Mouse (Mus musculus) layer of hippocampus, adult 9-11 months (tissue): ENCODE data around the gene Smim12.

Experiments used
- DNase-seq: peaks from one replicate; pipeline ENCODE4 v3.0.0; 2022

Smim12 gene

DNA sequence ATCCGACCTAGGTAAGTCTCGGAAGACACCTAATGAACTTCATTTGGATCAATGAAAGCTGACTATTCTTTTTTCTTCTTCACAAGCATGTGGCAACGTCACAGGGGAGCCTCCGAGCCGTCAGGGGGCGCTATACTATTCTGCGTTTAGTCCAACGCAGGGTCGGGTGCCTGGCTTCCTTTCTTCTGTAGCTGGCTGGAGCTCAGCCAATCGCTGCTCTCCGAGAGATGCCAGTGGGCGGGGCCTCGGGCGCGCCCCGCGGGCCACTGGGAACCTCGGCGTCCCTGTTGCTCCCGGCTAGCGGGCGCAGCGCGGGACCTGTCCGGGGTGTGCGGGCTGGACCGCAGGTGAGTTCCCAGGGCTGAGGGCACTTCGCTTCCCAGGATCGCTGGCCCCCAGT is at the start of gene Smim12:
Gene Smim12, plus strand, starts transcription at position 233 of the 400 bp plus-strand sequence.
- DNase-seq: peak; percentile 98

DNA sequence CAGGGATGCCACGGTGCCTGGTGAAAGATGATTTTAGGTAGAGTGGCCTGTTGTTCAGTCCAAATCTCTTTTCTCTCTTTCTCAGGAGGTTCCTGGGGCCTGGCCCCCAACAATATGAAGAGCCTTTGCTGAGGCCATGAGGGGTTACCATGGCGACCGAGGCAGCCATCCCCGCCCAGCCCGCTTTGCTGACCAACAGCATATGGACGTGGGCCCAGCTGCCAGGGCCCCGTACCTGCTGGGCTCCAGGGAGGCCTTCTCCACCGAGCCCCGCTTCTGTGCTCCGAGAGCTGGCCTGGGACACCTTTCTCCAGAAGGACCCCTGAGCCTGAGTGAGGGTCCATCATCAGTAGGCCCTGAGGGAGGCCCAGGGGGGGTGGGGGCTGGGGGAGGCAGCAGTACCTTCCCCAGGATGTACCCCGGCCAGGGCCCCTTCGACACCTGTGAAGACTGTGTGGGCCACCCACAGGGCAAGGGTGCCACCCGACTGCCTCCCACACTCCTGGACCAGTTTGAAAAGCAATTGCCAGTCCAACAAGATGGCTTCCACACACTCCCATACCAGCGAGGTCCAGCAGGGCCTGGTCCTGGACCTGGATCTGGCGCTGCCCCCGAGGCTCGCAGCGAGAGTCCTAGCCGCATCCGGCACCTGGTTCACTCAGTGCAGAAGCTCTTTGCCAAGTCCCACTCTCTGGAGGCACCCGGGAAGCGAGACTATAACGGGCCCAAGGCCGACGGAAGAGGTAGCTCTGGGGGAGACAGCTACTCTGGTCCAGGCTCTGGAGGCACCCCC is 48.9 kb upstream of the Smim12 start:
- DNase-seq: no peak

DNA sequence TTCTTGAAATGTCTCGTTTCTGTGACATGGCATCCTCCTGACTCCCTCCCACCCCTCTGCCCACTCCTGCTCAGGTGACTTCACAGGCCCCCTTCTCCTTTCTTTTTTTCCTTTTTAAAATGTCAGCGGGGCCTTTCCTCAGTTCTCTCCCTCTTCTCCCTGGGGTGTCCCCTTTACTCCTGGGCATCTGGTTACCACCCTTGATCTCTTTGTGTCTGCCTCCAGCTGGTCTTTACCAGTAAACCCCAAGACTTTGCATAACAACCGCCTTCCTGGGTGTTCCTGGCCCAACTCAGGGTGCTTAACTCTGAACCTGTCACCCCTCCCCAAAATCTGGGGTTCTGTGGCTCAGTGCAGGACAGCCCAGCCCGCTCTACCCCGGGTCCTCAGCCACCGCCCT is 45.0 kb upstream of the Smim12 start:
- DNase-seq: no peak

DNA sequence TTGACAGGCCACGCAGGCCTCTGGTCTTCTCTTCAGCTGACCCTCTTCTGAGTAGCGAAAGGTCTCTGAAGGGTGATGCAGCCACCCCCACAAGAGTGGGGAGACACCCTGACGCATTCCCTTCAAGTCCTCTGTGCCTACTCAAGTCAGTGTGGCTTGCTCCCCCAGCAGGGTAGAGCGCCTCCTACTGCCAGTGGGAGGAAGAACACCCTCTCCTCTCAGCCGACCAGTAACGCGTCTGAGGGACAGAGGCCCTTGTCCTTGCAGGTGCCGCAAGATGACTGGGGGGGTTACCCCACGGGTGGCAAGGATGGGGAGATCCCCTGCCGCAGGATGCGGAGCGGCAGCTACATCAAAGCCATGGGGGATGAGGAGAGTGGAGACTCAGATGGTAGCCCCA is 44.2 kb upstream of the Smim12 start:
- no peak for DNase-seq

DNA sequence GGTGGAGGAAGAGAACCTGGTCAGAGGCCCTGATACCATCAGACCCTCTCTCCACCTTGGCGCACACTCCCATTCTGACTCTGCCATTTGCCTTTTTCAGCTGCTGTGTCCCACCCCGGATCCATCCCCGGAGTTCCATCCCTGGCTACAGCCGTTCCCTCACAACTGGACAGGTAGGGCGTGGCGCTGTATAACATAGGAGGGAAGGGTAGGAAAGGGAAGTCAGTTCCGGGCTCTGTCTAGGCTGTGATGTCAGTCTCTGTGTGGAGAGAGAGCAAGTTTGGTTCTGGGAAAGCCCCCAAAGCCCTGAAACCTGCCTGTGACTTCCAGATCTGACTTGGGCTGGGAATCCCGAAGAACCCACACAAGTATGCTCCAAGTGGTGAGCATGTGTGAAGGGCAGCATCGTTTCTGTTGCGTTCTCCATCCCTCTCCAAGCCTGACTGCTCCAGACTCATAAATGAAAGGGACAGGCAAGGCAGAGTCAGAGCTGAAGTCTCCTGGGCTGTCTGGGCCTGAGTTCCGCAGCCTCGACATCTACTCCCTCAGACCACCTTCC is 43.3 kb upstream of the Smim12 start:
- DNase-seq: no peak

DNA sequence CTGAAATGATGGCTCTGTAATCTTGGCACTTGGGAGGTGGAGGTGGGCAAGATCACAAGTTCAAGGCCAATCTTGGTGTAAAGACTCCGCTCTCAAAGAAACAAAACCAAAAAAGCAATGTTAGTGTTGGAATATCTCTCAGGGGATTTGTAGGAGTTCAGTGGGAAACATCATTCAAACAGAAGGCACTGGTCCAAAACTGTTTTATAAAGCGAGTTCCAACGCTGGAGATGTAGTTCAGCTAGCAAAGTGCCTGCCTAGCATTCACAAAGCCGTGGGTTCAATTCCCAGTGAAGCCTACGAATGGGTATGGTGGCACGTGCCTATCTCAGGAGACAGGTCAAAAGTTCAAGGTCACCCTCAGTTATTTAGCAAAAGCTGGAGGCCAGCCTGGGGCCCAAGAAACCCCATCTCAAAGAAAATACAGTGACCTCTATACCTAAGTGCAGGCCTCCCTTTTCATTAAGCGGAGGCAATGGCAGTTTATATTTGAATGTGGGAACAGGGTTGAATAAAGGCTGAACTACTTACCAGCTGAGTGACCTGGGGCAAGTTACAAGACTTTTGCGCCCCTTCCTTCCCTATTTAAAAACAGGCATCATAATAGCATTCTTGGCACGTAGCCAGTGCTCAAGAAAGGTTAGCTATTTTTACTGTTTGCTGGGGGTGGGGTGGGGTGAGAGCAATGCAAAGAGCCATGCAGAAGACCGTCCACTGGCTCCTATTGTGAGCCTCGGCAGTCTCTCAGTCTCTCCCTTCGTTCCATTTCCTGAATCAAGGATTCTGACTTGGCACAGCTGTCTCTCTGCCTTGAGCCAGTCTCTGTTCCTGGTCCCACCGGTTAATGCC is 42.6 kb upstream of the Smim12 start:
- no peak for DNase-seq

DNA sequence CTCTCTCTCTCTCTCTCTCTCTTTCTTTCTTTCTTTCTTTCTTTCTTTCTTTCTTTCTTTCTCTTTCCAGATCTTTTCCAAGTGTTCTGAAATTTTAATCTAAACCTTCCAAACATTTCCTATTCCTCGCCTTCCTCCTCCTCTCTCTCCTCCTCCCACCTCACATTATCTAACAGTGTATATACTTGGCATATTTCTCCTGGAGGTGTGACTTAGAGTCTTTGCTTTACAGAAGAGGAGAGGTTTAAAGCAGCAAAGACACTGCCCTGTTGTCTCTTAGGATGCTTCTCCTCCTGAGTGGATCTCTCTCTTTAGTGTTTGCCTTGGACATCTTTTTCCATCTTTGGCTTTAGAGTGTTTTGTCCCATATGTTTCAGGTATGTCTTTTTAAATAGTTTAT is 40.5 kb upstream of the Smim12 start:
- no peak for DNase-seq

DNA sequence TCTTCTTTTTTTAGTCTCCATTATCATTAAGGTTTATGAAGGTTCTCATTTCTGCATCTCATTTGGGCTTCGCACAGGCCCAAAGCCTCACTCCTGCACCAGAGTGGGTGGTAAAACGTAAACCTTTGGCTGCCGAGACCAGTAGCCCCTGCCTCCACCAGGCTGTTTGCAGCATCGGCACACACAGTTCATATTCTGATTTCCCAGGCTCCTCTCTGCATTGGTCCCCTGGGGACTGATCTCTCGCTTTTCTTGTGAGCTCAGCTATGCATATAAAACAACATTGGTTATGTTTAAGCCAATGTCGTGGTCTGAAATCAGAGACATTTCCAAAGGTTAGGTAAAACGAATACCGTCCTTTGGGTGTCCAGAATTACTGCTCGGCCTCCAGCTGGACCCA is 32.3 kb upstream of the Smim12 start:
- no peak for DNase-seq

DNA sequence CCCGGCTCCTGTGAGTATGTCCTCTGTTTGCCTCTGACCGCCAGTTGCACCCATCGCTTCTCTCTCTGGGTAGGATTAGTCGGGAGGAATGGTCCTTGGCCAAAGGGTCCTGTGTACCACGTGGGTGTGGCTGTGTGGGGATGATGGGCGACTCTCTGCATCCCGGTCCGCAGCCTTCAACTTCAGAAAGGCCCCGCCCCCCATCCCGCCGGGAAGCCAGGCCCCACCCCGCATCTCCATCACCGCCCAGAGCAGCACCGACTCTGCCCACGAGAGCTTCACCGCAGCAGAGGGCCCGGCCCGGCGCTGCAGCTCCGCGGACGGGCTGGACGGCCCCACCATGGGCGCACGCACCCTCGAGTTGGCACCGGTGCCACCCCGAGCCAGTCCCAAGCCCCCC is 29.1 kb upstream of the Smim12 start:
- DNase-seq: no peak

DNA sequence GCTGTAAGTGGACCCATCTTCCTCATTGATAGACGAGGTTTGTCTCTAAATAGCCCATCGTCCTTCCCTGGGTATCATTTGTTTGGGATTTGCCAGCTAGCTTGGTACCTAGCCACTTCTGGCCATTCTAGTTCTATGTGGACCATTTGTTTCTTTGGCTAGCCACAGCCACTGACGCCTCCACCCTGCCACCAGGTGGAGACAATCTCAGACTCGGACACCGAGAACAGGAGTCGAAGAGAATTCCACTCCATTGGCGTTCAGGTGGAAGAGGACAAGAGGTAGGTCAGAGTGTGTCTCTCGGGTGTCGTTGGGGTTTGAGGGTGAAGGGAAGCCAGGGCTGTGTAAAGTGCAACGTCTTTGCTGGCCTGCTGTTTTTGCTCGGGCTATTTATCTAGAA is 28.5 kb upstream of the Smim12 start:
- DNase-seq: no peak

DNA sequence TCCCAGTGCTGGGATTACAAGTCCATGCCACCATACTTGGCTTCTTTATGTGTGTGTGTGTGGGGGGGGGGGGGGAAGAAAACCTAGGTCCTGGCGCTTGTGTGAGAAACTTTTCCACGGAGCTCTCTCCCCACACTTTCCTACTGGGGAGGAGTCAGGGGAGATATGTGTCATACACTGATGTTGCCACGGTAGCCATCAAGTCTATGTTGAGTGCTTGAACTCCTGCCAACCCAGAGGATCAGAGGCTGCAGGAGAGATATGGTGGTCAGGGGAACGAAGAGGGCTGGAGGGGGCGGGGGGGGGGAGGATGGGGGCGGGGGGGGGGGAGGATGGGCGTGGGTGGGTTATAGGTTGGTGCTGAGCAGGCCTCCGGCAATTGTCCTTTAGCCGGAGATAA is 27.8 kb upstream of the Smim12 start:
- no peak for DNase-seq

DNA sequence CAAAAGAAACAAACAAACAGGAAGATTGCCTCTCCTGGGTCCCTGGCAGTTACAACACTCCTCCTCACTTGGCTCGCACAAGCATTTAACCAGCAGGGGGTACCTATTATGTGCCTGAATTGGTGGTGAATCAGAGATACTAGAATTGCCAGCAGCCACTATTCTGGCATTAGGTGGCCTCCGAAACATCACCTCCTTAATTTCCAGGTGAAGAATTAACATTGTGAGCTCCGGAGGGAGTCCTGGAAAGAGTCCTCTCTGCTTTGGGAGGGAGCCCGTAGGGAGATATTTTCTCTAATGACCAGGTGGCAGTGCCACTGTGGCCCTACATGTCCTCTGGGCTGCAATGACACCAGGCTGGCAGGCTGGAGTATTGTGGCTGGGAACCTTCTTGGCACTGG is 27.3 kb upstream of the Smim12 start:
- no peak for DNase-seq

DNA sequence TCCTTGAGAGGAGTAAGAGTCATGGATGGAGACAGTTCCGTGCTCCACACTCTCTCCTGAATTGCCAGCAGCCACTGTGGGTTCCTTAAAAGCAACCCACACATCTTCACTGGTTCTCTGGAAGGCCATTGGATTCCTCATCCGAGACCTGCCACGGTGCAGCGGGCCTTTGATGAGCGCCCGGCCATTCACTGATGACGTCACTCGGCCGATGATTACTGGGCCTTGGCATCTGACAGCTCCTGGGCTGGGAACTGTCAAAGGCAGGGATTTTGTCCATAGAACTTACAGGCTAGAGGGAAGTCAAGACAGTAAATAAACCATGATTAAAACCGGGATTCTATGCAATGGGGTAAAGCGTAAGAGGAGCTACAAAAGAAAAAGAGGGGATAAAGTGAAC is 26.5 kb upstream of the Smim12 start:
- no peak for DNase-seq

DNA sequence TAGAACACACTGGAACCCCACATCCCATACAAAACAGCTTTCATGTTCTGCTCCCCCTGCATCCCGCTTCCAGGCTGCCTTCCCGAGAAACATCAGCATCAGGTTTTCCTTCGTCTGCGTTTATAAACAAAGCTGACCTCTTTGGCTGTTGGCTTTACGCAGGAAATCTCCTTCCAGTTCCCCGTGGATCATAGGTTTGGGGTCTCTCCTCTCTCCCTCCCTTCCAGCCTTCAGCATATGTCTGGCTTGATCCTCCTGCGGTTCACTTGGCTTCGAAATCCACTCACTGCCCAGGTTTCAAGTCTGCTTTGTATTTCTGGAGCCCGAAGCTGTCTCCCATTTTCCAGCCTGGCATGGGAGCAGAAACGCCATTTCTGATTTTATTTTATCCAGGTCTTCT is 20.3 kb upstream of the Smim12 start:
- no peak for DNase-seq

DNA sequence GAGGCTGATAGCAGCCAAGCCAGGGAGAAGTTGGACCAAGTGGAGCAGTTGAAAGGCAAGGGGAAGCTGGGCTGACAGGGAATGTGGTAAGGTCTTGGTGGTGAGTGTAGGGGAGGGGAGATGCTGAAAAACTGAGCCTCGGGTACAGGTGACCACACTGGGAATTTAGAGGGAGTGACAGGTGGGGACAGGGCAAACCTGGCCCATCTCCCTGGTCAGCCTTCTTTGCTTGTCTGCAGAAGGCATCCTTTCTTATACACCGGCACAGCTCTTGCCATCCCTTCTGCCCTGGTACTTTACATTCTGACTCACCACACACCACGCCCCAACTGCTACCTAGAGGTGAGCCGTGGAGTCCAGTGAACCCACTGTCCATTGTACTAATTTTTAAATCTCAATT is 19.8 kb upstream of the Smim12 start:
- DNase-seq: no peak

DNA sequence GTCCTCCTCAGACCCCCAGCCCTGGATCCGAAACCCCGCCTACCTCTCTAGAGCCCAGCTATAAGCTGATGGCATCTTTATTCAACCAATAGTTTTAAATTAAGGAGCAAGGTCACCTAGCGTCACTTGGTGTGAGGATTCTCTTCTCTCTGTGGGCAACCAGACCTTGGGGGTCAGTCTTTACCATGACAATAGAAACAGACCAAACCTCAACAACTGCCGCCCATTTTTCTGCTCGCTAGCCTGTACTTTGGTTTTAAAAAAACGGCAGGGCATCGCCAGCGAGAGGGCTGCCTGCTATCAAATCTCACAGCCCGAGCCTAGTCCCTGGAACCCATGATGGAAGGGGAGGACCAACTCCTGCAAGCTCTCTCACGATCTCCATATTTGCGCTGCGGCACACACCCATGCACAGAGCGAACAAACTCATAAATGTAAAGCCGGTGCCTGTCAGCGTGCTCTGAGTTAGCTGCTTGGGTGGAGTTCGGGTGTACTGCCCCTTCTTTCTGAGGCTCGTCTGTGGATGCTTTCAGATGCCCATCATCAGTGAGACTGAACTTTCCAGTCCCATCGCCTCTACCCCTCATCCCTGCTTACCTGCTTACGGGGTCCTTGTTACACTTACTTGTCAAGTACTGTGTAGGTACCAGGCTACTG is 19.0 kb upstream of the Smim12 start:
- DNase-seq: no peak

DNA sequence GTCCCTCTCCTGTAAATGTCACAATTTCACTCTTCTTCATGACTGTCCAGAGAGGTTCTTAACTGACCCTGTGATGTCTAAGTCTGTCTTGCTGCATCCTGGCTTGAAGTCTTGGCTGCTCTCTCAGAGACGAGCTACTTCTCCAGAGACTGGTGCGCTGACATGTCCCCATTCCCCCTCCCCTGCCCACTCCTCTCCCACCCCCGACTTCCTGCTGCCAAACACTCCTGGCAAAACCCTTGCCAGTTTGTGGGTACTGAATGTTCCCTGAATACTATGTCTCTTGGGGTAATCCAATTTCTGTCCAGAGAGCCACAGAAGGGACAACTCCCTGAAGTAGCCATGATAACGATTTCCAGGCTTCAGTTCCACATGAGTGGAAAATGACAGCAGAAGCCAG is 17.5 kb upstream of the Smim12 start:
- DNase-seq: no peak

DNA sequence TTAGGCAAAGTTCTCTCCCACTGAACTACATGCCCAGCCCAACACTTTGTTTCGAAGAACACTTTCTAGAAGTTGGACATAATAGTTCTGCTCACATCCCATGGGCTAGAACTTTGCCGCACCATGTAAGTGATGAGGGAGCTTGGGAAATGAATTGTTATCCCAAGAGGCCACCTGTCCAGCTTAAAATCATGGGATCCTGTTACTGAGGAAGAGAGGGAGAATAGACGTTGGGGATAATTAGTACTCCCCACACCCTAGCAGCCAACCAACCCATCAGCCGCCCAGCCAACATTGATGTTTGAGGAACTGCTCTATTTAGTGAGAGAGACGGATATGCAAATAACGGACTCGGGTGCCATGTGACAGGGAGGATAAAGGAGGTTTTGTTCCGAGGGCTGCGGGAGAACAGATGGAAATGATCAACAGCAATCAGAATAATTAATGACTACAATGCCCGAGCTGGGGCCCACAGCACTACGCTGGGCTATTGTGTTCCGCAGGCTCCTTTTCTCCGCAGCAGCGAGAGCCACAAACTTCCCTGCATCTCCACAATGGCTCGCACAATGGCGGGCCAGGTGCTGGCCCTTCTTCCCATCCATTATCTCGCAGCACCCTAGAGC is 16.4 kb upstream of the Smim12 start:
- DNase-seq: peak; percentile 60

DNA sequence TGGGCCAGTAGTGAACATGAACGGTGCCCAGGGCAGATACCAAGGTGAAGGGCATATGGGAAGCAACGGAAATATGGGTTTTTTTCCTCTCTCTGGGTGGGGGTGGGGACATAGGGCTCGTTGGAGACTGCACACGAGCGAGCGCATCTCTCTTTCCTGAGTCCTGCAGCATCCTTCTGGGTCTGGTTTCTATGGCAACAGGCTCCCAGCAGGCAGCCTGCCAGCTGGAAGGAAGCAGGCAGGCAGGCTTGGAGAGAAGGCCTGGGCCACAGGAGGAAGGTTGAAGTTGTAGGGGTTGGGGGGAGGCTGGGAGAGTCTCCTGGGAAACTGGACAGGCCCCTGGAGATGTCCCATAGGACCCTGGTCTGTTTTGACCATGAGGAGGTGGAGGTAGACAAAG is 11.6 kb upstream of the Smim12 start:
- DNase-seq: peak; percentile 88

DNA sequence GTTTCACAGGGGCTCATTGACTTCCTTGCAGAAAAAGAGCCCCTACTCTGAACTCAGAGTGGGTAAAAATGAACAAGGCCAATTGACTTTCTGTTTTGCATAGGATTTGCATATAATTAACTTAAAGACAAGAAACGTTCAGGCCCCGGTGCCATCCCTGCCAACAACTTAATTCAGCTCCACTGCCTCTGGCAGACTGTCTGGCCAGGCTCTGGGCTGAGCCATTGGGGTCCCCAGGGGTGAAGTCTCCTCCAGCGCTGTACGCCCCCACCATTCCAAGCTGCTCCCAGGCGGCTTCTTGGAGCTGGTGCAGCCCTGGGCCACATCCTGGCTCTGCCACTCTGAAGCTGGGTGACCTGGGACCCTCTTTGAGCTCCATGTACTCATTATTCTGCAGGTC is 11.0 kb upstream of the Smim12 start:
- DNase-seq: no peak

DNA sequence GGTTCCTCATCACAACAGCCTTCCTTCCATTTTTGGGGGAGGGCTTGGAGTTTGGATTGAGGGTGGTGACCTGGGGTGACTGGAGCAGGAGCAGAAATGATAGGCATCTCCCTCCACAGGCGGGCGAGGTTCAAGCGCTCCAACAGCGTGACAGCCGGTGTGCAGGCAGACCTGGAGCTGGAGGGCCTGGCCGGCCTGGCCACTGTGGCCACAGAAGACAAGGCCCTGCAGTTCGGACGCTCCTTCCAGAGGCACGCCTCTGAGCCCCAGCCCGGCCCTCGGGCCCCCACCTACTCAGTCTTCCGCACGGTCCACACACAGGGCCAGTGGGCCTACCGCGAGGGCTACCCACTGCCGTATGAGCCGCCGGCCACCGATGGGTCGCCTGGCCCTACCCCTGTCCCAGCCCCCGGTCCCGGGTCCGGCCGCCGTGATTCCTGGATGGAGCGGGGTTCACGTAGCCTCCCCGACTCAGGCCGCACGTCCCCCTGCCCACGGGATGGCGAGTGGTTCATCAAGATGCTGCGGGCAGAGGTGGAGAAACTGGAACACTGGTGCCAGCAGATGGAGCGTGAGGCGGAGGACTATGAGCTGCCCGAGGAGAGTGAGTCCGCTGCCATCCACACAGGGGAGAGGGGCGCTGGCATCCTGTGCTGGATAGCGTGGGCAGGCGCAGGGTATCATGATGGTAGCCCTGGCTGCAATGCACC is 10.0 kb upstream of the Smim12 start:
- DNase-seq: no peak

DNA sequence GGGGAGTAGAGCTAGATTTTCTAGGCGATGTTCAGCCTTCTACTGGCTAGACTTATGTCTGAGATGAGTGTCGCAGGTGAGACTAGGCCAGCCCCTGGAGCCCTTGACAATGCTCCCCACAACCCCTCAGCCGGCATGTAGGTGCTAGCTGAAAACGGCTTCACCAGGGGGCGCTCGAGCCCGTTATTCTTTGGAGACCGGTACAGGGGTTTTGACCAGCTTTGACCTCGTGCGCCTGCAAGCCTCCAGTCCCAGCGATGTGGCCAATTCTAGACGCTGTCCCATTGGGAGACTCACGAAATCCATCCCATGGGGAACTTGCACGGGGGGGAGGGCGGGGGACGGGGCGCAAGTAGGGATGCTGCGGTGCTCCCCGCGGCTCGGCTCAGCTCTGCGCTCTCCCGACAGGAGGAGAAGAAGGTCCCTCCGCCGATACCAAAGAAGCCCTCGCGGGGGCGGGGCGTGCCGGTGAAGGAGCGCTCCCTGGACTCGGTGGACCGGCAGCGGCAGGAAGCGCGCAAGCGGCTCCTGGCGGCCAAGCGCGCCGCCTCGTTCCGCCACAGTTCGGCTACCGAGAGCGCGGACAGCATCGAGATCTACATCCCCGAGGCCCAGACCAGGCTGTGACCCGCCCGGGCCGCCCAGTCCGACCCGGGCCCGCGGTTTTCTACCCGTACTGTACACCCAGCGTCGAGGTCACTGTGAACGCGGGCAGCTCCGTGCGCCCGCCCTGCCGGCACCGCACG is 7.7 kb upstream of the Smim12 start:
- DNase-seq: peak; percentile 59
